ENCODE assay signal across 29 mouse cellular contexts in genomic region chr11:5007186-5007585, GRCm38 (mm10). TPM values are rescaled to one million over a fixed set of nuclear protein-coding genes. Genes with fewer than 3 reads are reported as not detected.
DNase-seq lines count a peak whose midpoint lies in the region; ATAC-seq and TF ChIP-seq lines count a peak whose summit lies in the region.
"Had no signal": no experiment of that assay in that cellular context is flagged by ENCODE, and none has a peak within 500 bp of the region (broad histone marks: within the 10 kb centered on the region; RNA-seq: fewer than 3 reads in every experiment).

No protein-coding gene starts in this region.

- H3K9me3 ChIP-seq in liver, embryonic 13.5 days (replicated peaks) = no peaks in the 10 kb centered on the region
- H3K9me3 ChIP-seq in stomach, postnatal 0 days (ENCODE audit: control insufficient read depth, low read length) = no peaks in the 10 kb centered on the region
- H3K9me3 ChIP-seq: embryonic facial prominence, embryonic 12.5 days; forebrain, embryonic 13.5 days; heart, embryonic 10.5 days; hindbrain, embryonic 10.5 days; intestine, embryonic 15.5 days; limb, embryonic 13.5 days; midbrain, embryonic 15.5 days; neural tube, embryonic 12.5 days had no signal

- H3K79me2 ChIP-seq in macrophage (ENCODE audit: inconsistent target) = peaks cover 60% of the 10 kb centered on the region; the same call in 1 of the 2 replicates

- no peak overlapping the region for H3K4me3 ChIP-seq in liver, embryonic 13.5 days (replicated peaks)
- no peak overlapping the region for H3K4me3 ChIP-seq in macrophage (ENCODE audit: inconsistent target)
- H3K4me3 ChIP-seq in stomach, postnatal 0 days (ENCODE audit: low read depth, low read length) = no peak overlapping the region
- H3K4me3 ChIP-seq: embryonic facial prominence, embryonic 12.5 days; erythroblast, embryonic 14.5 days; forebrain, embryonic 13.5 days; heart, embryonic 10.5 days; hindbrain, embryonic 10.5 days; intestine, embryonic 15.5 days; layer of hippocampus, adult 2 months; limb, embryonic 13.5 days; midbrain, embryonic 15.5 days; neural tube, embryonic 12.5 days had no signal

- peak overlapping the region; percentile 22; the same call in 1 of the 2 replicates for H3K9ac ChIP-seq in liver, embryonic 13.5 days
- H3K9ac ChIP-seq in stomach, postnatal 0 days (ENCODE audit: low read length) = no peak overlapping the region
- H3K9ac ChIP-seq: embryonic facial prominence, embryonic 12.5 days; forebrain, embryonic 13.5 days; intestine, embryonic 15.5 days; limb, embryonic 13.5 days; midbrain, embryonic 15.5 days; neural tube, embryonic 12.5 days had no signal

- H3K4me2 ChIP-seq in liver, embryonic 13.5 days = no peak overlapping the region
- no peak overlapping the region for H3K4me2 ChIP-seq in stomach, postnatal 0 days (replicated peaks; ENCODE audit: low read depth)
- H3K4me2 ChIP-seq: embryonic facial prominence, embryonic 12.5 days; forebrain, embryonic 13.5 days; intestine, embryonic 15.5 days; limb, embryonic 13.5 days; midbrain, embryonic 15.5 days; neural tube, embryonic 12.5 days had no signal

- no peak for TF ChIP-seq CTCF in stomach, postnatal 0 days (IDR thresholded peaks at IDR 0.05; ENCODE audit: low read depth)

- H3K27me3 ChIP-seq in liver, embryonic 13.5 days = no peaks in the 10 kb centered on the region
- no peaks in the 10 kb centered on the region for H3K27me3 ChIP-seq in stomach, postnatal 0 days (ENCODE audit: control insufficient read depth, insufficient read depth, low read length)
- H3K27me3 ChIP-seq: embryonic facial prominence, embryonic 12.5 days; forebrain, embryonic 13.5 days; intestine, embryonic 15.5 days; limb, embryonic 13.5 days; midbrain, embryonic 15.5 days; neural tube, embryonic 12.5 days had no signal

- peaks cover 95% of the 10 kb centered on the region for H3K4me1 ChIP-seq in liver, embryonic 13.5 days (replicated peaks)
- H3K4me1 ChIP-seq in stomach, postnatal 0 days (replicated peaks; ENCODE audit: control insufficient read depth, insufficient read depth) = no peaks in the 10 kb centered on the region
- H3K4me1 ChIP-seq: embryonic facial prominence, embryonic 12.5 days; hindbrain, embryonic 10.5 days; intestine, embryonic 15.5 days; midbrain, embryonic 15.5 days; neural tube, embryonic 12.5 days had no signal

- DNase-seq in kidney, postnatal 10 days = peak; percentile 19
- DNase-seq in kidney, adult 8-10 months = no peak
- peak; percentile 9 for DNase-seq in lung, postnatal 14 days
- no peak for DNase-seq in lung, postnatal 4 days
- no peak for DNase-seq in liver, embryonic 13.5 days
- DNase-seq in stomach, postnatal 0 days (ENCODE audit: low spot score) = no peak
- DNase-seq: cerebellum, adult 18-20 months; cerebellum, postnatal 14 days; gastrocnemius, postnatal 10 days; kidney, adult 9 months; kidney, postnatal 25 days; layer of hippocampus, postnatal 36 days; right cerebral cortex, postnatal 14 days; thymus, postnatal 14 days had no signal

- 79% methylated on average over 1 of the region's 1 CpGs for WGBS in liver, embryonic 13.5 days (ENCODE audit: insufficient replicate concordance)
- 100% methylated on average over 1 of the region's 1 CpGs for WGBS in macrophage (ENCODE audit: missing documents)
- WGBS in stomach, postnatal 0 days = 32% methylated on average over 1 of the region's 1 CpGs

- H3K27ac ChIP-seq in liver, embryonic 13.5 days = peak overlapping the region; percentile 96
- peak overlapping the region; percentile 96; the same call in 1 of the 2 replicates for H3K27ac ChIP-seq in macrophage
- H3K27ac ChIP-seq in stomach, postnatal 0 days (replicated peaks) = no peak overlapping the region
- H3K27ac ChIP-seq: embryonic facial prominence, embryonic 12.5 days; forebrain, embryonic 13.5 days; heart, embryonic 10.5 days; hindbrain, embryonic 10.5 days; intestine, embryonic 15.5 days; layer of hippocampus, adult 2 months; limb, embryonic 13.5 days; midbrain, embryonic 15.5 days; neural tube, embryonic 12.5 days had no signal

- peaks cover 27% of the 10 kb centered on the region for H3K36me3 ChIP-seq in liver, embryonic 13.5 days
- peaks cover 17% of the 10 kb centered on the region for H3K36me3 ChIP-seq in macrophage (ENCODE audit: inconsistent target)
- H3K36me3 ChIP-seq in stomach, postnatal 0 days (ENCODE audit: control insufficient read depth, insufficient read depth, low read length) = peaks cover 2% of the 10 kb centered on the region; the same call in 1 of the 2 replicates
- H3K36me3 ChIP-seq: intestine, embryonic 15.5 days had no signal

- no peak for ATAC-seq in liver, embryonic 13.5 days (ENCODE audit: low read depth)
- no peak for ATAC-seq in stomach, postnatal 0 days (ENCODE audit: low FRiP score, low TSS enrichment)
- ATAC-seq: activated CD4-positive, CD25-positive, alpha-beta regulatory T cell, adult 4 months; forebrain, embryonic 13.5 days; hindbrain, embryonic 16.5 days; intestine, embryonic 15.5 days; midbrain, embryonic 15.5 days had no signal

- TF ChIP-seq EP300 in stomach, postnatal 0 days (optimal IDR thresholded peaks at IDR 0.05) = no peak

RNA-seq across cellular contexts. Expression of gene Ap1b1, which starts 20.6 kb away (rescaled TPM):
- polyA plus RNA-seq in liver, embryonic 13.5 days (2015; fragmentation: Nextera tagmentation; extraction: Ambion mirVana) = 77.1 and 95.0 TPM in 2 replicates
- 100 to 1,000 TPM in 15 of 26 experiments, 10 to 100 TPM in 11; 18.3 to 342 (median 135) TPM for total RNA-seq in macrophage (2018; cell fraction: chromatin; rRNA removed)
- 100 to 1,000 TPM in 18 of 26 experiments, 10 to 100 TPM in 8; 62.8 to 179 (median 114) TPM for total RNA-seq in macrophage (2018; cell fraction: cytosol; rRNA removed)
- 100 to 1,000 TPM in 16 of 26 experiments, 10 to 100 TPM in 10; 43.0 to 233 (median 113) TPM for total RNA-seq in macrophage (2018; cell fraction: nucleus; rRNA removed)
- polyA plus RNA-seq in macrophage (2018) = 127 to 179 TPM (median 133 TPM) in 3 replicates
- polyA plus RNA-seq in stomach, postnatal 0 days (2015; fragmentation: Nextera tagmentation; extraction: Ambion mirVana) = 41.8 and 43.3 TPM in 2 replicates

RNA-seq across cellular contexts. Expression of gene Rasl10a, which starts 50.7 kb away (rescaled TPM):
- 0.42 and 0.50 TPM in 2 replicates for polyA plus RNA-seq in liver, embryonic 13.5 days (2015; fragmentation: Nextera tagmentation; extraction: Ambion mirVana)
- total RNA-seq in macrophage (2018; cell fraction: chromatin; rRNA removed) = not detected
- total RNA-seq in macrophage (2018; cell fraction: cytosol; rRNA removed) = not detected
- not detected for total RNA-seq in macrophage (2018; cell fraction: nucleus; rRNA removed)
- not detected in 3 replicates for polyA plus RNA-seq in macrophage (2018)
- 1.6 and 1.9 TPM in 2 replicates for polyA plus RNA-seq in stomach, postnatal 0 days (2015; fragmentation: Nextera tagmentation; extraction: Ambion mirVana)
- total RNA-seq: granulocyte monocyte progenitor cell, adult 5-6 weeks had no signal
- polyA plus RNA-seq: activated CD4-positive, CD25-positive, alpha-beta regulatory T cell, adult 4 months; erythroblast, embryonic 14.5 days; forebrain, embryonic 13.5 days had no signal

RNA-seq across cellular contexts. Expression of gene Gas2l1, which starts 57.9 kb away (rescaled TPM):
- polyA plus RNA-seq in liver, embryonic 13.5 days (2015; fragmentation: Nextera tagmentation; extraction: Ambion mirVana) = 14.3 and 15.1 TPM in 2 replicates
- total RNA-seq in macrophage (2018; cell fraction: chromatin; rRNA removed) = 10 to 100 TPM; 15.3 to 70.4 (median 34.4) TPM
- 10 to 100 TPM; 18.0 to 48.6 (median 29.3) TPM for total RNA-seq in macrophage (2018; cell fraction: cytosol; rRNA removed)
- 10 to 100 TPM; 14.6 to 55.5 (median 29.8) TPM for total RNA-seq in macrophage (2018; cell fraction: nucleus; rRNA removed)
- 29.9 to 46.7 TPM (median 32.6 TPM) in 3 replicates for polyA plus RNA-seq in macrophage (2018)
- 21.4 and 24.8 TPM in 2 replicates for polyA plus RNA-seq in stomach, postnatal 0 days (2015; fragmentation: Nextera tagmentation; extraction: Ambion mirVana)

RNA-seq across cellular contexts. Expression of gene Nefh, which starts 59.3 kb away (rescaled TPM):
- polyA plus RNA-seq in liver, embryonic 13.5 days (2015; fragmentation: Nextera tagmentation; extraction: Ambion mirVana) = 0.27 and 0.34 TPM in 2 replicates
- total RNA-seq in macrophage (2018; cell fraction: chromatin; rRNA removed) = not detected
- under 1 TPM in 4 of 26 experiments, not detected in 22; under 0.01 to 0.06 (median 0.05) TPM for total RNA-seq in macrophage (2018; cell fraction: cytosol; rRNA removed)
- not detected for total RNA-seq in macrophage (2018; cell fraction: nucleus; rRNA removed)
- polyA plus RNA-seq in macrophage (2018) = 0.11 to 0.14 TPM in 2 of 3 replicates, not detected in the other
- 0.25 TPM in 2 replicates for polyA plus RNA-seq in stomach, postnatal 0 days (2015; fragmentation: Nextera tagmentation; extraction: Ambion mirVana)
- total RNA-seq: MEL had no signal

Comparison
In these comparisons a context has a peak if more than half of its experiments do, and no peak if none do; other contexts are left out.
1. DNase-seq: peak in kidney, postnatal 10 days (single experiment) and lung, postnatal 14 days (single experiment); none in kidney, adult 8-10 months (0 of 2), lung, postnatal 4 days (0 of 2), liver, embryonic 13.5 days (single experiment) and stomach, postnatal 0 days (single experiment).